Comparison of ENCODE assay signal across 14 mouse cellular contexts in genomic region chr5:122894821-122895220, GRCm38 (mm10). TPM values are rescaled to one million over a fixed set of nuclear protein-coding genes. Genes with fewer than 3 reads are reported as not detected.
DNase-seq lines count a peak whose midpoint lies in the region; ATAC-seq and TF ChIP-seq lines count a peak whose summit lies in the region.
"Had no signal": no experiment of that assay in that cellular context is flagged by ENCODE, and none has a peak within 500 bp of the region (broad histone marks: within the 10 kb centered on the region; RNA-seq: fewer than 3 reads in every experiment).

No protein-coding gene starts in this region.

- no peak overlapping the region for H3K4me2 ChIP-seq in liver, embryonic 11.5 days

- TF ChIP-seq POLR2A in cortical plate, adult 2 months (IDR thresholded peaks at IDR 0.05; ENCODE audit: extremely low read depth, insufficient read depth, low read length), result no peak

- H3K27ac ChIP-seq in liver, embryonic 11.5 days (ENCODE audit: low read depth, low read length), result 0 out of 2 replicates have a peak overlapping the region, but pooled peaks have one; percentile 10
- 0 out of 2 replicates have a peak overlapping the region, but pooled peaks have one; percentile 50 for H3K27ac ChIP-seq in cortical plate, adult 2 months (ENCODE audit: insufficient read depth, low read length)
- no peak overlapping the region; the same call in 1 of the 2 replicates for H3K27ac ChIP-seq in layer of hippocampus, adult 2 months

- peaks cover 24% of the 10 kb centered on the region for H3K4me1 ChIP-seq in liver, embryonic 11.5 days (replicated peaks; ENCODE audit: control insufficient read depth, insufficient read depth, low read length)
- no peaks in the 10 kb centered on the region; the same call in 1 of the 2 replicates for H3K4me1 ChIP-seq in cortical plate, adult 2 months (ENCODE audit: control insufficient read depth, insufficient read depth, low read length)

- peak; percentile 87 for DNase-seq in heart, adult 11 months
- no peak for DNase-seq in heart, postnatal 25 days (ENCODE audit: low spot score)
- DNase-seq in liver, embryonic 11.5 days (ENCODE audit: low spot score), result no peak
- no peak for DNase-seq in liver
- no peak for DNase-seq in frontal cortex, adult 2 months (ENCODE audit: extremely low spot score in 1 of 2, low spot score in 1 of 2)
- no peak for DNase-seq in layer of hippocampus, adult 2 months (ENCODE audit: low spot score in 2 of 2)
- DNase-seq: cerebellum, postnatal 36 days; heart, postnatal 10 days; kidney, adult 8-10 months; left cerebral cortex, postnatal 4 days; thymus, adult 18-20 months had no signal

- no peak for TF ChIP-seq CTCF in cortical plate, adult 2 months (IDR thresholded peaks at IDR 0.05; ENCODE audit: extremely low read depth, insufficient read depth, low read length)
- TF ChIP-seq CTCF in layer of hippocampus, adult 2 months (conservative IDR thresholded peaks at IDR 0.05), result no peak

- no peaks in the 10 kb centered on the region for H3K27me3 ChIP-seq in liver, embryonic 11.5 days (replicated peaks; ENCODE audit: control insufficient read depth, insufficient read depth, low read length)

- no peak overlapping the region for H3K9ac ChIP-seq in liver, embryonic 11.5 days (ENCODE audit: low read depth, low read length)

- no peaks in the 10 kb centered on the region for H3K9me3 ChIP-seq in liver, embryonic 11.5 days (ENCODE audit: control insufficient read depth, low read length)

- WGBS in liver, embryonic 11.5 days, result 67% methylated on average over 4 of the region's 4 CpGs

- H3K4me3 ChIP-seq in liver, embryonic 11.5 days (ENCODE audit: low read depth, low read length), result no peak overlapping the region
- H3K4me3 ChIP-seq in cortical plate, adult 2 months (ENCODE audit: insufficient read depth, low read length), result no peak overlapping the region
- H3K4me3 ChIP-seq in layer of hippocampus, adult 2 months, result no peak overlapping the region

- no peak for ATAC-seq in liver, embryonic 11.5 days (replicated peaks; ENCODE audit: low FRiP score)
- peak; percentile 27; the same call in 1 of the 2 replicates for ATAC-seq in megakaryocyte progenitor cell, adult 5-6 weeks (replicated peaks; ENCODE audit: poor library complexity)
- ATAC-seq: lung, postnatal 0 days had no signal

- H3K36me3 ChIP-seq in liver, embryonic 11.5 days (ENCODE audit: control insufficient read depth, insufficient read depth, low read length), result no peaks in the 10 kb centered on the region

- intact Hi-C loops in heart, postnatal 25 days (cut with DNase I), result loop anchor here (5.0 kb wide), 1 partner anchor 73 kb away; the partner anchor contains the start of gene Anapc5

RNA-seq across cellular contexts. Expression of gene Rnf34, which starts 45.0 kb away (rescaled TPM):
- total RNA-seq in heart, postnatal 25 days (2021), result 10 to 100 TPM; 24.0 to 28.2 TPM
- polyA plus RNA-seq in liver, embryonic 11.5 days (2014; fragmentation: Nextera tagmentation; extraction: Ambion mirVana), result 24.6 and 26.5 TPM in 2 replicates
- 35.8 and 38.1 TPM in 2 replicates for polyA plus RNA-seq in cortical plate, adult 2 months (2012; rRNA removed)
- total RNA-seq in megakaryocyte progenitor cell, adult 5-6 weeks (2015), result 7.9 and 10.1 TPM in 2 replicates
- total RNA-seq in megakaryocyte progenitor cell, adult 5-6 weeks (2017), result 12.7 and 15.6 TPM in 2 replicates
- 27.5 and 31.7 TPM in 2 replicates for polyA plus RNA-seq in frontal cortex, adult 2 months (2012; rRNA removed)
- total RNA-seq in layer of hippocampus, adult 2 months (2021), result 10 to 100 TPM; 53.7 to 54.1 TPM
